ENCODE assay signal across 24 mouse cellular contexts in the genomic region with DNA sequence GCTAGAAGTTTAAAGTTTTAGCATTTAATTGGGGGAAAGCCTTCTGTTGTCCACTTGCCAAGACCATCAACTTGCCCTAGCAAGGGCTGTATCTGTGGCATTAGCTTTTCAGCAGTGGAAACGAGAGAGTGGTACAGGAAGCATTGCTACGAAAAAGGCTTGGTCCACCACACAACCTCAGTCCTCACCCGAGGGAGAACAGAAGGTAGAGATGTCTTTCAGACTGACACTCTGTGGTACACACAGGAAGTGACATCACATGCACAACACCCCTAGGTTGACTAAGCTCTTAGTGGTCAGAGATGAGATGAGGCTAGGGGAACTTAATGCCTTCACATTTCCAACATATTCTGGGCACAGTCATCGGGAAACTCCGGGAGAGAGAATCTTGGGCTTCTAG. TPM values are rescaled to one million over a fixed set of nuclear protein-coding genes. Genes with fewer than 3 reads are reported as not detected.
A peak's percentile ranks its signal among the peaks of the same experiment; 100 is the strongest.
DNase-seq lines count a peak whose midpoint lies in the region; ATAC-seq lines count a peak whose summit lies in the region.
"Had no signal": no experiment of that assay in that cellular context is flagged by ENCODE, and none has a peak within 500 bp of the region (broad histone marks: within the 10 kb centered on the region; RNA-seq: fewer than 3 reads in every experiment).

No protein-coding gene starts in this region.

- no peaks in the 10 kb centered on the region for H3K9me3 ChIP-seq in heart, embryonic 11.5 days (replicated peaks; ENCODE audit: control insufficient read depth, low read length)
- H3K9me3 ChIP-seq: embryonic facial prominence, embryonic 15.5 days; limb, embryonic 10.5 days; lung, embryonic 15.5 days had no signal

- no peaks in the 10 kb centered on the region for H3K27me3 ChIP-seq in heart, embryonic 11.5 days (ENCODE audit: control insufficient read depth, insufficient read depth, low read length)
- H3K27me3 ChIP-seq: embryonic facial prominence, embryonic 15.5 days; lung, embryonic 15.5 days had no signal

- intact Hi-C loops in heart, postnatal 25 days (cut with DNase I): no loop called here

- no peak for DNase-seq in heart, postnatal 4 days
- DNase-seq in A20 (ENCODE audit: low read depth, low spot score): peak; percentile 52
- DNase-seq in natural killer cell, adult 2 months (ENCODE audit: low spot score in 2 of 2): peak; percentile 13 to 39
- DNase-seq in neural tube, embryonic 10.5 days (ENCODE audit: extremely low spot score, low spot score): no peak
- DNase-seq in heart, postnatal 25 days (ENCODE audit: low spot score): no peak
- DNase-seq: adrenal gland, adult 2 months; cerebellum, postnatal 14 days; gastrocnemius, adult 2 months; kidney, adult 8-10 months; kidney, postnatal 36 days; layer of hippocampus, adult 9-11 months; midbrain, embryonic 14.5 days; retina, postnatal 1 day; right cerebral cortex, postnatal 4 days; thymus, postnatal 14 days had no signal

- H3K36me3 ChIP-seq in heart, embryonic 11.5 days (ENCODE audit: control insufficient read depth, insufficient read depth, low read length): no peaks in the 10 kb centered on the region
- H3K36me3 ChIP-seq: embryonic facial prominence, embryonic 15.5 days; limb, embryonic 10.5 days; lung, embryonic 15.5 days had no signal

- ATAC-seq in heart, embryonic 11.5 days (replicated peaks; ENCODE audit: insufficient number of reproducible peaks, low FRiP score, low TSS enrichment): no peak
- peak; percentile 34; the same call in 1 of the 2 replicates for ATAC-seq in granulocyte monocyte progenitor cell, adult 5-6 weeks (replicated peaks; ENCODE audit: poor library complexity, severe bottlenecking)
- ATAC-seq in cerebellum, adult (ENCODE audit: insufficient number of reproducible peaks, low FRiP score, low TSS enrichment): no peak
- ATAC-seq: hindbrain, postnatal 0 days had no signal

- 0 out of 2 replicates have a peak overlapping the region, but pooled peaks have one; percentile 18 for H3K9ac ChIP-seq in heart, embryonic 11.5 days (ENCODE audit: low read depth, low read length)
- H3K9ac ChIP-seq: embryonic facial prominence, embryonic 15.5 days; lung, embryonic 15.5 days had no signal

- 76% methylated on average over 5 of the region's 5 CpGs for WGBS in heart, embryonic 11.5 days (ENCODE audit: insufficient replicate concordance)

- H3K4me2 ChIP-seq in heart, embryonic 11.5 days: no peak overlapping the region
- H3K4me2 ChIP-seq: embryonic facial prominence, embryonic 15.5 days; liver, embryonic 11.5 days; lung, embryonic 15.5 days had no signal

- no peak overlapping the region for H3K27ac ChIP-seq in heart, embryonic 11.5 days (ENCODE audit: low read depth, low read length)
- H3K27ac ChIP-seq: embryonic facial prominence, embryonic 15.5 days; gastrocnemius, adult 2 months; hindbrain, postnatal 0 days; left cerebral cortex, adult 2 months; limb, embryonic 10.5 days; lung, embryonic 15.5 days had no signal

- no peak overlapping the region for H3K4me3 ChIP-seq in heart, embryonic 11.5 days (ENCODE audit: low read depth, low read length)
- H3K4me3 ChIP-seq: embryonic facial prominence, embryonic 15.5 days; gastrocnemius, adult 2 months; left cerebral cortex, adult 2 months; limb, embryonic 10.5 days; lung, embryonic 15.5 days had no signal

- peaks cover 28% of the 10 kb centered on the region for H3K4me1 ChIP-seq in heart, embryonic 11.5 days (ENCODE audit: control insufficient read depth, insufficient read depth, low read length)
- H3K4me1 ChIP-seq: embryonic facial prominence, embryonic 15.5 days had no signal

RNA-seq across cellular contexts. Expression of a gene that starts 32.4 kb away (rescaled TPM):
- 22.9 and 26.2 TPM in 2 replicates for polyA plus RNA-seq in heart, embryonic 11.5 days (2014; fragmentation: Nextera tagmentation; extraction: Ambion mirVana)
- 10 to 100 TPM; 40.6 to 41.5 TPM for total RNA-seq in heart, postnatal 4 days (2021)
- total RNA-seq in granulocyte monocyte progenitor cell, adult 5-6 weeks (2014; fragmentation: Nextera tagmentation): 39.3 and 53.0 TPM in 2 replicates
- total RNA-seq in granulocyte monocyte progenitor cell, adult 5-6 weeks (2017): 48.2 and 54.3 TPM in 2 replicates
- total RNA-seq in heart, postnatal 25 days (2021): 10 to 100 TPM; 26.2 to 29.5 TPM

Comparison
In these comparisons a context has a peak if more than half of its experiments do, and no peak if none do; other contexts are left out.
1. DNase-seq: peak in A20 (single experiment) and natural killer cell, adult 2 months (2 of 2); none in heart, postnatal 4 days (single experiment), neural tube, embryonic 10.5 days (single experiment) and heart, postnatal 25 days (single experiment).